Mouse (Mus musculus) cerebellum, adult 9-11 months (tissue): ENCODE measurements around the gene Pfn1.

ENCODE experiments used
- DNase-seq: peaks from one replicate; pipeline ENCODE4 v3.0.0; 2022

Pfn1 gene

GRCm38 (mm10) chr11:70630129-70630528 is 24.3 kb downstream of the Pfn1 start:
- no peak for DNase-seq

- no peak for DNase-seq
Measured at GRCm38 (mm10) chr11:70629557-70629956, 24.9 kb downstream of the Pfn1 start.

- no peak for DNase-seq
Measured at GRCm38 (mm10) chr11:70628431-70628830, 26.0 kb downstream of the Pfn1 start.

GRCm38 (mm10) chr11:70626877-70627276 is 27.6 kb downstream of the Pfn1 start:
- no peak for DNase-seq

- no peak for DNase-seq
Measured at GRCm38 (mm10) chr11:70625473-70625872, 29.0 kb downstream of the Pfn1 start.

- no peak for DNase-seq
Measured at GRCm38 (mm10) chr11:70623053-70623742, 31.2 kb downstream of the Pfn1 start.

GRCm38 (mm10) chr11:70621972-70622814 is 32.3 kb downstream of the Pfn1 start:
- DNase-seq: no peak

GRCm38 (mm10) chr11:70619101-70619500 is 35.3 kb downstream of the Pfn1 start, which contains the start of gene Chrne:
TSS of gene Chrne (minus strand) at chr11:70619216.
- no peak for DNase-seq

GRCm38 (mm10) chr11:70615516-70616093 is 38.8 kb downstream of the Pfn1 start, which contains the start of gene 4930544D05Rik:
TSS of gene 4930544D05Rik (plus strand) at chr11:70615848.
- no peak for DNase-seq

- DNase-seq: no peak
Measured at GRCm38 (mm10) chr11:70615074-70615473, 39.4 kb downstream of the Pfn1 start.

GRCm38 (mm10) chr11:70612505-70612904 is 41.9 kb downstream of the Pfn1 start:
- no peak for DNase-seq

- no peak for DNase-seq
Measured at GRCm38 (mm10) chr11:70610752-70611151, 43.7 kb downstream of the Pfn1 start.

- no peak for DNase-seq
Measured at GRCm38 (mm10) chr11:70608381-70609066, 45.9 kb downstream of the Pfn1 start.

GRCm38 (mm10) chr11:70607611-70608010 is 46.8 kb downstream of the Pfn1 start:
- DNase-seq: no peak

- no peak for DNase-seq
Measured at GRCm38 (mm10) chr11:70606717-70607116, 47.7 kb downstream of the Pfn1 start.

GRCm38 (mm10) chr11:70605024-70605566 is 49.3 kb downstream of the Pfn1 start:
- peak; percentile 74 for DNase-seq
